Mouse (Mus musculus) forebrain, embryonic 10.5 days (tissue): ENCODE results near the gene 1700012B09Rik. TPM values are rescaled to one million over a fixed set of nuclear protein-coding genes. Genes with fewer than 3 reads are reported as not detected.

Experiments used
- DNase-seq: peaks from one replicate; pipeline ENCODE4 v3.0.0-alpha.2; 2017; ENCODE audit warnings: low spot score; ENCODE audit errors: extremely low spot score
- H3K27ac ChIP-seq: fragments of 300-500 bp; sonication (generic); 2 replicates; pipeline ENCODE4 v1.5.1; 2016; ENCODE audit warnings: mild to moderate bottlenecking
- H3K27me3 ChIP-seq: fragments of 300-500 bp; sonication (generic); 2 replicates; pipeline ENCODE4 v1.6.1; 2016; ENCODE audit warnings: mild to moderate bottlenecking; ENCODE audit not compliant: poor library complexity, severe bottlenecking
- H3K36me3 ChIP-seq: fragments of 300-500 bp; sonication (generic); replicated peaks from 2 replicates; pipeline ENCODE4 v1.6.1; 2016; ENCODE audit warnings: mild to moderate bottlenecking, moderate library complexity
- H3K4me1 ChIP-seq: fragments of 300-500 bp; sonication (generic); 2 replicates; pipeline ENCODE4 v1.6.1; 2016
- H3K4me3 ChIP-seq: fragments of 300-500 bp; sonication (generic); 2 replicates; pipeline ENCODE4 v1.5.1; 2016; ENCODE audit warnings: mild to moderate bottlenecking, moderate library complexity
- H3K9me3 ChIP-seq: fragments of 300-500 bp; sonication (generic); 2 replicates; pipeline ENCODE4 v1.6.1; 2016; ENCODE audit warnings: mild to moderate bottlenecking, moderate library complexity
- WGBS: fragments of 180-500 bp; shearing (Covaris S2); methylation state at CpG from one replicate; pipeline ENCODE4 v1.1.7; 2016; 5-methylcytosine and 5-hydroxymethylcytosine counted together
- polyA plus RNA-seq: library from polyadenylated mRNA; unstranded; fragments of >200 nt; fragmentation: Nextera tagmentation; extraction: Ambion mirVana; gene quantifications from 2 replicates; pipeline ENCODE4 v1.2.1, GENCODE M21; 2016

1700012B09Rik gene
- not detected in 2 replicates for polyA plus RNA-seq

GRCm38 (mm10) chr9:14770803-14771471 is at the start of gene 1700012B09Rik:
TSS of gene 1700012B09Rik (minus strand) at chr9:14771030.
- no peak for DNase-seq
- H3K36me3 ChIP-seq: no peaks in the 10 kb centered on the region
- peaks cover 24% of the 10 kb centered on the region for H3K27me3 ChIP-seq
- peaks cover 7% of the 10 kb centered on the region for H3K4me1 ChIP-seq
- no peak within 1 kb of the TSS for H3K27ac ChIP-seq
- 17% methylated on average over 23 of the region's 23 CpGs for WGBS
- H3K9me3 ChIP-seq: no peaks in the 10 kb centered on the region
- H3K4me3 ChIP-seq: peak within 1 kb of the TSS; percentile 26

GRCm38 (mm10) chr9:14810111-14810510 is 39.3 kb upstream of the 1700012B09Rik start:
- no peak for DNase-seq
- H3K27me3 ChIP-seq: no peaks in the 10 kb centered on the region
- no peak overlapping the region for H3K27ac ChIP-seq
- H3K9me3 ChIP-seq: no peaks in the 10 kb centered on the region
- no peak overlapping the region for H3K4me3 ChIP-seq
- 95% methylated on average over 5 of the region's 5 CpGs for WGBS
- no peaks in the 10 kb centered on the region for H3K4me1 ChIP-seq
- H3K36me3 ChIP-seq: peaks cover 96% of the 10 kb centered on the region

DNA sequence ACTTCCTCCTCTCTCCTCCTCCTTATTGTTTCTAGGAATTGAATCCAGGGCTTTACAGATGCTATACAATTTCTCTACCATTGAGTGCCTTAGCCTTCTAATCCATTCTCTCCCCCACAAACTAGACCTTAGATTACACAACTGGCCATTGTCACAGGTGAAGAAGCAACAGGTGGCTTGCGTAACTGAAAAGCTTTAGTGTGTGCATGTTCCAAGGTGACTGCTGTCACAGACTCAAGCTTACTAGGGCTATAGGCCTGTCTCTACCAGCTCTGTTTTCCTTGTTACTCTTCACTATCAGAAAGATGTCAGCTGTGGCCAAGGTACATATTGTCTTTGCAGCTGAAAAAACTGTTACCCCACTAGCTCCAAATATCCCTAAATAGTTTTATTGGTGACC is 36.0 kb upstream of the 1700012B09Rik start:
- peaks cover 95% of the 10 kb centered on the region for H3K36me3 ChIP-seq
- no peaks in the 10 kb centered on the region for H3K4me1 ChIP-seq
- 98% methylated on average over 1 of the region's 1 CpGs for WGBS

DNA sequence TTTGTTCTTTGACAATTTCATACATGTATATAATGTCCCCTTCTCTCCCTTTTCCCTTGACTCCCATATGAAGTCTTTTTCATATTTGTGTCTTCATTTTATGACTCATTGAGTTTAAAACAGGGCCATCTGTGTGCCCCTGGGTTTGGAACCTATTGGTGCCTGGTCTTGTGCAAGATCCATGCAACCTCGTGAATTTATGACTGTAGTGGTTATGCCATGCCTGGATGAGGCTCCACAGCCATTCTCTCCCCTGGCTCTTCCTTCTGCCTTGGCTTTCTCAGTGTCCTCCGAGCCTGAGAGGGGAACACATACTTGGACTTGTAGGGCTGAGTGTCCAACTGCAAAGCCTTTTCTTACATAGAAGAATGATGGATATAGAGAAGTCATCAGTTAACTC is 34.9 kb upstream of the 1700012B09Rik start:
- Histone ChIP-seq H3K4me1 (no peaks in the 10 kb centered on the region), H3K4me3 (no peak overlapping the region), H3K27ac (no peak overlapping the region), H3K9me3 (no peaks in the 10 kb centered on the region), H3K36me3 (peaks cover 95% of the 10 kb centered on the region), H3K27me3 (no peaks in the 10 kb centered on the region)
- DNase-seq: no peak
- WGBS: 90% methylated on average over 2 of the region's 2 CpGs

More for the DNA sequence above, 36.0 kb upstream of the 1700012B09Rik start:
- H3K27me3 ChIP-seq: no peaks in the 10 kb centered on the region
- H3K4me3 ChIP-seq: no peak overlapping the region
- no peaks in the 10 kb centered on the region for H3K9me3 ChIP-seq
- no peak for DNase-seq
- no peak overlapping the region for H3K27ac ChIP-seq

DNA sequence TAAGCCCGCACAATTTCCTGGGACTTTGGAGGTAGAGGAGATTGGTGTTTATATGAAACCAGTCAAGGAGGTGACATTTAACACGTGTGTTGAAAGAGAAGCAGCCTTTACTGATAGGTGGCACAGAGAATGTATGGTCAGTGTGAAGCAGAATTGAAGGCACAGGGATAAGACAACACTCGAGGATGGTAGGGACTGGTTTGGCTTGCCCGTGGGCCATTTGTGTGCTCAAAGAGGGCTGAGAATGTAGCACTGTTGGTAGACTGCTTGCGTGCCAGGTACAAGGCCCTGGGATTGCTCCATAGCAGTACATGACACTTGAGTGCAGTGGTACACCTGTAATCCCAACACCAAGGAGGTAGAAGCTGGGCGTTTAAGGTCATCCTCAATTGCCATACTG is 16.5 kb upstream of the 1700012B09Rik start:
- H3K4me1 ChIP-seq: peaks cover 17% of the 10 kb centered on the region
- no peak overlapping the region for H3K27ac ChIP-seq
- DNase-seq: no peak
- peaks cover 62% of the 10 kb centered on the region for H3K36me3 ChIP-seq
- WGBS: 92% methylated on average over 6 of the region's 6 CpGs
- H3K27me3 ChIP-seq: no peaks in the 10 kb centered on the region
- no peaks in the 10 kb centered on the region for H3K9me3 ChIP-seq
- no peak overlapping the region for H3K4me3 ChIP-seq

DNA sequence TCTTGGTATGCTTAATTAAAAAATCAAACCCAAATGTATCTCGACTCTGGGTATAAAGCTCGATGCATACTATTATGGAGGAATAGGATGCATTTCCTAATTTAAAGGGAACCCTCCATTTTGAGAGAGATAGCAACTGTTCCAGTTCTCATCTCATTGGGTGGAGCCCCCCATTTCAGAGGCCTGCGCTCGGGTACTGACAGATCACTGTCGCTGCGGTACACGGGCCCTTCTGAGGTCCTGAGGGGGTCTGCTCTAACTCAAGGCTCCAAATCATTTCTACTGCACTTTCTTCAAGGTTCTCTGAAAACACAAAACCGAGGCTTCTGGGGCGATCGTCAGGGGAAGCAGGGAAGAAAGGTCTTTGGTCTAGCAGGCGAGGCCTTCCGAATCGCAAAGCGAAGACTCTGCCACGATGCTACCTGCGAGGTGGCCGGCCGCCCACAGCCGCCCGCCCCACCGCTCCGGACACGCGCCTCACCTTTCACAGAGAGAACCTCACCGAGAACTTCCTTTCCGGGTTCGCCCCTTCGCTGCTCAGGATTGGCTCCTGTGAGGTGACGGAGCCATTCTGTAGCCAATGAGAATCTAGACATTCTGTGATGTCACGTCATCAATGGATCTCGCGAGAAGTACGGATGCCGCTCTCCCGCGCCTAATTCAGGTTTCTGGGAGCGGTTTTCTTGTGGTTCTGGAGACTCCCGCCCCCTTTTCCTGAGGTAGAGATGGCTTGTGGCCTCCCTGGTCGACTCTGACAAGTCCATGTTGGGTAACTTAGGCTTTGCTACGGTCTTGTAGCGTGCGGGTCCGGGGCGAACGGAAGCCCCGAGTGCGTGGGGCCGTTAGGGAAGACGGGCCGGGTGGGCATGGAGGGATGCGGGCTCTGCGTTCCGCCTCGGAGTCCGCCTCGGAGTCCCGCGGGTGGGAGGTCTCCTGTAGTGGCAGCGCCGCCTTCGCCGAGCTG is 13.5 kb upstream of the 1700012B09Rik start, which contains the start of the genes Mre11a and Ankrd49:
Gene Mre11a, plus strand, starts transcription at position 616 of the 964 bp plus-strand sequence.
Gene Ankrd49, minus strand, starts transcription at position 818 of the 964 bp plus-strand sequence.
- no peaks in the 10 kb centered on the region for H3K27me3 ChIP-seq
- no peaks in the 10 kb centered on the region for H3K9me3 ChIP-seq
- peak within 1 kb of the TSS; percentile 94 for H3K27ac ChIP-seq
- H3K36me3 ChIP-seq: peaks cover 62% of the 10 kb centered on the region
- peak; percentile 95 for DNase-seq
- peak within 1 kb of the TSS; percentile 71 for H3K4me3 ChIP-seq
- under 1% methylated on average over 62 of the region's 62 CpGs for WGBS
- H3K4me1 ChIP-seq: peaks cover 17% of the 10 kb centered on the region

DNA sequence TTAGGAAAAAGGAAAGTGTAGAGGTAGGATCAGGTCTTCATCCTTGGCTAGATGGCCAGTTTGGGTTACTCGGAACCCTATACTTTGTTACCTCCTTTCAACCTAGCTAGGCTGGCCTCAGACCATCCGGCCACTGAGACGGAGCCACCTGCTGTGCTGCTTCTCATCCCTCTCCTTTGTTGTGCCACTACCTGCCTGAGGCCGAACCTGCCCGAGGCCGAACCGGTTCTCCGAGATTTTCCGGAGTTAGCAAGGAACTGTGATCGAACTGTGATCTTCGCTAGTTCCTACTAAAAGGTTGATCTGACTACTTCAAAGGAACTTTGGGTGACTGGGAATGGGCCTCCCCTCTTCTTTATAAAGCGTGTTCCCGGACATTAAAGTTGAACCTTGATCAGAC is 7.5 kb upstream of the 1700012B09Rik start:
- H3K36me3 ChIP-seq: peaks cover 37% of the 10 kb centered on the region
- H3K9me3 ChIP-seq: no peaks in the 10 kb centered on the region
- WGBS: 36% methylated on average over 13 of the region's 13 CpGs
- DNase-seq: no peak
- H3K27ac ChIP-seq: no peak overlapping the region
- H3K4me3 ChIP-seq: no peak overlapping the region
- no peaks in the 10 kb centered on the region for H3K27me3 ChIP-seq
- H3K4me1 ChIP-seq: no peaks in the 10 kb centered on the region

GRCm38 (mm10) chr9:14773813-14774212 is 3.0 kb upstream of the 1700012B09Rik start:
- Histone ChIP-seq H3K36me3 (no peaks in the 10 kb centered on the region), H3K4me1 (peaks cover 7% of the 10 kb centered on the region), H3K27ac (no peak overlapping the region), H3K4me3 (no peak overlapping the region), H3K27me3 (peaks cover 22% of the 10 kb centered on the region), H3K9me3 (no peaks in the 10 kb centered on the region)
- WGBS: 62% methylated on average over 2 of the region's 2 CpGs
- DNase-seq: no peak

GRCm38 (mm10) chr9:14772074-14772473 is 1.2 kb upstream of the 1700012B09Rik start:
- no peak overlapping the region for H3K4me3 ChIP-seq
- H3K27ac ChIP-seq: no peak overlapping the region
- 90% methylated on average over 2 of the region's 2 CpGs for WGBS
- no peak for DNase-seq
- H3K4me1 ChIP-seq: peaks cover 7% of the 10 kb centered on the region
- H3K36me3 ChIP-seq: no peaks in the 10 kb centered on the region
- H3K9me3 ChIP-seq: no peaks in the 10 kb centered on the region
- H3K27me3 ChIP-seq: peaks cover 24% of the 10 kb centered on the region

DNA sequence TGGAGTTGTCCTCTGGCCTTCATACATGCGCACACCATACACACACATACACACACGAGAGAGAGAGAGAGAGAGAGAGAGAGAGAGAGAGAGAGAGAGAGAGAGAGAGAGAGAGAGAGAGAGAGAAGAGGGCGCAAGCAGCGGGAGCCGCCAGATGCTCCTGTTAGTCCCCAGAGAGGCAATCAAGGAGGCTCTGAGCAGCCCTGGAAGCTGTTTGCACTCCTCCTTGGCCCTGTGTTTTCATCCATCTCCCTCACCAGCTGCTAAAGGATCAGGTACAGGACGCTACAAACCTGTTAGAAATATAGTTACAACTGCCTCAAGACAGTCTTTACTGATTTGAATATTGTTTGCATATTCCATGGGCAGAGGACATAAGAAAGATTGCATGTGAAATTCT is 1.0 kb downstream of the 1700012B09Rik start:
- Histone ChIP-seq H3K27ac (no peak overlapping the region), H3K27me3 (peaks cover 24% of the 10 kb centered on the region), H3K4me3 (no peak overlapping the region), H3K9me3 (no peaks in the 10 kb centered on the region), H3K4me1 (peaks cover 7% of the 10 kb centered on the region), H3K36me3 (no peaks in the 10 kb centered on the region)
- no peak for DNase-seq
- 59% methylated on average over 6 of the region's 6 CpGs for WGBS

- Histone ChIP-seq H3K9me3 (no peaks in the 10 kb centered on the region), H3K27me3 (peaks cover 10% of the 10 kb centered on the region; the same call in 1 of the 2 replicates), H3K4me1 (no peaks in the 10 kb centered on the region), H3K36me3 (no peaks in the 10 kb centered on the region), H3K27ac (no peak overlapping the region), H3K4me3 (no peak overlapping the region)
- WGBS: 31% methylated on average over 7 of the region's 7 CpGs
- DNase-seq: no peak
Observed at GRCm38 (mm10) chr9:14764765-14765164, 6.1 kb downstream of the 1700012B09Rik start.

GRCm38 (mm10) chr9:14759261-14759660 is 11.6 kb downstream of the 1700012B09Rik start:
- no peaks in the 10 kb centered on the region for H3K36me3 ChIP-seq
- no peak overlapping the region for H3K27ac ChIP-seq
- H3K9me3 ChIP-seq: no peaks in the 10 kb centered on the region
- H3K27me3 ChIP-seq: no peaks in the 10 kb centered on the region
- no peak for DNase-seq
- no peaks in the 10 kb centered on the region for H3K4me1 ChIP-seq
- H3K4me3 ChIP-seq: no peak overlapping the region

GRCm38 (mm10) chr9:14758590-14758989 is 12.2 kb downstream of the 1700012B09Rik start:
- Histone ChIP-seq H3K27me3 (no peaks in the 10 kb centered on the region), H3K36me3 (no peaks in the 10 kb centered on the region), H3K27ac (no peak overlapping the region), H3K4me3 (no peak overlapping the region), H3K4me1 (no peaks in the 10 kb centered on the region), H3K9me3 (no peaks in the 10 kb centered on the region)
- DNase-seq: peak; percentile 12
- WGBS: 73% methylated on average over 7 of the region's 7 CpGs
